ENCODE assay signal across 33 mouse cellular contexts in genomic region chr6:67437814-67438385, GRCm38 (mm10). TPM values are rescaled to one million over a fixed set of nuclear protein-coding genes. Genes with fewer than 3 reads are reported as not detected.
DNase-seq lines count a peak whose midpoint lies in the region; TF ChIP-seq lines count a peak whose summit lies in the region.
"Had no signal": no experiment of that assay in that cellular context is flagged by ENCODE, and none has a peak within 500 bp of the region (broad histone marks: within the 10 kb centered on the region; RNA-seq: fewer than 3 reads in every experiment).

No protein-coding gene starts in this region.

- no peak overlapping the region for H3K4me3 ChIP-seq in cerebellum, adult 2 months (replicated peaks; ENCODE audit: insufficient read depth, low read depth, low read length)
- H3K4me3 ChIP-seq: embryonic facial prominence, embryonic 10.5 days; embryonic facial prominence, embryonic 15.5 days; forebrain, embryonic 12.5 days; heart, embryonic 10.5 days; heart, embryonic 15.5 days; hindbrain, embryonic 13.5 days; limb, embryonic 12.5 days; liver, embryonic 12.5 days; megakaryocyte, embryonic 14.5 days; midbrain, embryonic 12.5 days; myocyte; neural tube, embryonic 12.5 days had no signal

- H3K27ac ChIP-seq in cerebellum, adult 2 months (ENCODE audit: insufficient read depth, low read length) = no peak overlapping the region
- H3K27ac ChIP-seq: embryonic facial prominence, embryonic 10.5 days; embryonic facial prominence, embryonic 15.5 days; forebrain, embryonic 12.5 days; heart, embryonic 10.5 days; heart, embryonic 15.5 days; hindbrain, embryonic 13.5 days; limb, embryonic 12.5 days; liver, embryonic 12.5 days; midbrain, embryonic 12.5 days; neural tube, embryonic 12.5 days had no signal

- H3K27me3 ChIP-seq in cerebellum, adult 2 months (ENCODE audit: control insufficient read depth, insufficient read depth, low read length) = no peaks in the 10 kb centered on the region
- H3K27me3 ChIP-seq: embryonic facial prominence, embryonic 15.5 days; forebrain, embryonic 12.5 days; heart, embryonic 15.5 days; hindbrain, embryonic 13.5 days; limb, embryonic 12.5 days; liver, embryonic 12.5 days; megakaryocyte, embryonic 14.5 days; midbrain, embryonic 12.5 days; neural tube, embryonic 12.5 days had no signal

- peak; percentile 4 to 6 for DNase-seq in kidney, postnatal 36 days
- DNase-seq in kidney, postnatal 4 days = no peak
- peak; percentile 9 for DNase-seq in adipocyte (ENCODE audit: low spot score)
- DNase-seq in gonadal fat pad, adult 2 months (ENCODE audit: low read depth) = peak; percentile 57
- peak; percentile 39 for DNase-seq in large intestine, adult 2 months (ENCODE audit: low read depth, low spot score)
- DNase-seq in cerebellum, adult 2 months = no peak
- DNase-seq: adrenal gland, adult 2 months; adrenal gland, postnatal 36 days; B cell, adult 2 months; cerebellum, adult 18-20 months; cerebellum, postnatal 14 days; forebrain, postnatal 0 days; heart, postnatal 36 days; kidney, postnatal 25 days; layer of hippocampus, adult 9-11 months; liver, postnatal 0 days; lung, postnatal 4 days; right cerebral cortex, postnatal 4 days had no signal

- no peak for TF ChIP-seq POLR2A in cerebellum, adult 2 months (IDR thresholded peaks at IDR 0.05; ENCODE audit: borderline replicate concordance, insufficient read depth, low read length)

- 10% methylated on average over 3 of the region's 3 CpGs for WGBS in large intestine, adult 2 months
- 71% methylated on average over 3 of the region's 3 CpGs for WGBS in cerebellum, adult 2 months

- H3K4me1 ChIP-seq in cerebellum, adult 2 months (ENCODE audit: control insufficient read depth, insufficient read depth, low read length) = no peaks in the 10 kb centered on the region
- H3K4me1 ChIP-seq: embryonic facial prominence, embryonic 10.5 days; embryonic facial prominence, embryonic 15.5 days; forebrain, embryonic 12.5 days; heart, embryonic 10.5 days; hindbrain, embryonic 13.5 days; limb, embryonic 12.5 days; liver, embryonic 12.5 days; midbrain, embryonic 12.5 days; neural tube, embryonic 12.5 days had no signal

- TF ChIP-seq CTCF in cerebellum, adult 2 months (IDR thresholded peaks at IDR 0.05; ENCODE audit: borderline replicate concordance, insufficient read depth, low read depth, low read length) = no peak

RNA-seq across cellular contexts. Expression of gene Il23r, which starts 53.8 kb away (rescaled TPM):
- polyA plus RNA-seq in gonadal fat pad, adult 2 months (2012; rRNA removed) = 0.11 TPM in 1 of 2 replicates, not detected in the other
- 0.12 and 0.18 TPM in 2 replicates for polyA plus RNA-seq in large intestine, adult 2 months (2012; rRNA removed)
- 0.03 and 0.08 TPM in 2 replicates for polyA plus RNA-seq in cerebellum, adult 2 months (2012; rRNA removed)
- polyA plus RNA-seq: brain, embryonic 14.5 days; embryonic facial prominence, embryonic 10.5 days; embryonic facial prominence, embryonic 15.5 days; forebrain, embryonic 12.5 days; forebrain, postnatal 0 days; heart, embryonic 10.5 days; heart, embryonic 15.5 days; hindbrain, embryonic 13.5 days; kidney, embryonic 14.5 days; limb, embryonic 12.5 days; liver, embryonic 12.5 days; liver, postnatal 0 days; midbrain, embryonic 12.5 days; myocyte; neural tube, embryonic 12.5 days; testis, adult 2 months had no signal

Comparison
In these comparisons a context has a peak if more than half of its experiments do, and no peak if none do; other contexts are left out.
1. DNase-seq: peak in kidney, postnatal 36 days (2 of 2), adipocyte (single experiment), gonadal fat pad, adult 2 months (single experiment) and large intestine, adult 2 months (single experiment); none in kidney, postnatal 4 days (0 of 2) and cerebellum, adult 2 months (0 of 2).